Mouse (Mus musculus) cerebellum, adult 2 months (tissue): ENCODE data around the gene Capn8.

Experiments used
- CTCF ChIP-seq: fragments of 200-500 bp; IDR thresholded peaks from 2 replicates; pipeline ENCODE4 v1.5.1; 2011; ENCODE audit warnings: low read depth, mild to moderate bottlenecking, control low read depth, low read length, moderate library complexity, borderline replicate concordance; ENCODE audit not compliant: insufficient read depth
- POLR2A ChIP-seq: fragments of 200-500 bp; IDR thresholded peaks from 2 replicates; pipeline ENCODE4 v1.6.1; 2011; ENCODE audit warnings: low read length, control low read depth, borderline replicate concordance; ENCODE audit not compliant: insufficient read depth

DNA sequence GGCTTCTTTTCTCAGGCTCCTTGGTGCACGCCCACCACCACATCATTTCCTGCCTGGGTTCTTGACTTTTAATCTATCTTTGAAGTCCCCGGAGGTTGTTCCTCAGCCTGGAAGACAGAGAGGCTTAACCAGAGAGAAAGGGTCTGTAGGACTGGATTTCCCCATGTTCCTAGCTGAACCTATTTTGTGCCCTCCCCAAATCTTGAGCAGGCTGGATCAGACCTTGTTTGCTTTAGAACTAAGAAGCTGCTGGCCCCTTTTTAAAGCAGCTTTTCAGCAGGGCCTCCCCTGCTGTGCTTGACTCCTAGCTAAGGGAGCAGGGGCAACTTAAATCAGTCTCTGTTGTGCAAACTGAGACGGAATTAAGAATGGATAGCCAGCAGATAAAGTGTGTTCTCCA, 82.0 kb downstream of the Capn8 start:
- TF ChIP-seq CTCF (no peak), POLR2A (no peak)
